Mouse (Mus musculus) MEL (cell line): ENCODE results near the gene Gm49361. TPM values are rescaled to one million over a fixed set of nuclear protein-coding genes. Genes with fewer than 3 reads are reported as not detected.

Experiments used
- DNase-seq: peaks from one replicate; pipeline ENCODE4 v3.0.0; 2011; ENCODE audit warnings: low read depth, low spot score
- H3K27ac ChIP-seq: 2 replicates; pipeline ENCODE4 v1.5.1; 2012; ENCODE audit warnings: low read depth, mild to moderate bottlenecking, control low read depth, low read length, moderate library complexity; ENCODE audit not compliant: control insufficient read depth
- H3K27me3 ChIP-seq, 2 experiments: fragments of 150-350 bp in 1 of 2; sonication (generic) in 1 of 2; 2 replicates each; pipeline ENCODE4 v1.6.1; 2012; ENCODE audit warnings: low read length in 2 of 2, mild to moderate bottlenecking in 2 of 2, improper control_type of control experiment in 1 of 2, moderate library complexity in 1 of 2; ENCODE audit not compliant: insufficient read depth in 2 of 2, control insufficient read depth in 1 of 2
- H3K36me3 ChIP-seq, 2 experiments: 2 replicates each; pipeline ENCODE4 v1.6.1; 2012 to 2014; ENCODE audit warnings: low read length in 2 of 2, improper control_type of control experiment in 1 of 2, inconsistent platforms in 1 of 2, mild to moderate bottlenecking in 1 of 2; ENCODE audit not compliant: insufficient read depth in 2 of 2, control insufficient read depth in 1 of 2
- H3K4me1 ChIP-seq, 2 experiments: fragments of 150-350 bp in 1 of 2; sonication (generic) in 1 of 2; 2 replicates each; pipeline ENCODE4 v1.6.1; 2012; ENCODE audit warnings: low read length in 2 of 2, improper control_type of control experiment in 1 of 2, mild to moderate bottlenecking in 1 of 2; ENCODE audit not compliant: insufficient read depth in 2 of 2, control insufficient read depth in 1 of 2
- H3K4me3 ChIP-seq, 2 experiments: fragments of 150-350 bp in 1 of 2; sonication (generic) in 1 of 2; 2 replicates each; pipeline ENCODE4 v1.5.1; 2012; ENCODE audit warnings: low read depth in 2 of 2, low read length in 2 of 2, mild to moderate bottlenecking in 2 of 2, moderate library complexity in 2 of 2, control low read depth in 1 of 2, improper control_type of control experiment in 1 of 2; ENCODE audit not compliant: control insufficient read depth in 1 of 2, insufficient read depth in 1 of 2
- H3K79me2 ChIP-seq: 2 replicates; pipeline ENCODE4 v1.6.1; 2012; ENCODE audit warnings: mild to moderate bottlenecking, low read length, moderate library complexity; ENCODE audit not compliant: control insufficient read depth, poor library complexity, insufficient read depth
- H3K9ac ChIP-seq: 2 replicates; pipeline ENCODE4 v1.6.1; 2012; ENCODE audit warnings: low read depth, mild to moderate bottlenecking, control low read depth, low read length, moderate library complexity; ENCODE audit not compliant: control insufficient read depth, poor library complexity, severe bottlenecking
- H3K9me3 ChIP-seq: fragments of 150-350 bp; sonication (generic); replicated peaks from 2 replicates; pipeline ENCODE4 v1.6.1; 2012; ENCODE audit warnings: mild to moderate bottlenecking, low read length, improper control_type of control experiment, moderate library complexity; ENCODE audit not compliant: insufficient read depth
- BHLHE40 ChIP-seq: IDR thresholded peaks from 2 replicates; pipeline ENCODE4 v1.6.1; 2012; ENCODE audit warnings: low read depth, mild to moderate bottlenecking, inconsistent platforms, low read length, improper control_type of control experiment, borderline replicate concordance
- CHD1 ChIP-seq: IDR thresholded peaks from 2 replicates; pipeline ENCODE4 v1.6.1; 2012; ENCODE audit warnings: low read depth, mild to moderate bottlenecking, inconsistent platforms, low read length, improper control_type of control experiment
- CHD2 ChIP-seq: IDR thresholded peaks from 2 replicates; pipeline ENCODE4 v1.6.1; 2011; ENCODE audit warnings: low read length, improper control_type of control experiment
- CTCF ChIP-seq, 3 experiments: IDR thresholded peaks in 2 of 3; conservative IDR thresholded peaks in 1 of 3; 2 replicates each; pipeline ENCODE4 v1.5.1; 2011 to 2012; ENCODE audit warnings: low read length in 3 of 3, low read depth in 2 of 3, mild to moderate bottlenecking in 2 of 3, improper control_type of control experiment in 1 of 3, inconsistent platforms in 1 of 3, mixed read lengths in 1 of 3, moderate library complexity in 1 of 3; ENCODE audit not compliant: control insufficient read depth in 1 of 3, insufficient read depth in 1 of 3, poor library complexity in 1 of 3, severe bottlenecking in 1 of 3
- E2F4 ChIP-seq: IDR thresholded peaks from 2 replicates; pipeline ENCODE4 v1.6.1; 2011; ENCODE audit warnings: low read depth, low read length, improper control_type of control experiment, borderline replicate concordance
- ELF1 ChIP-seq: IDR thresholded peaks from 2 replicates; pipeline ENCODE4 v1.6.1; 2014; ENCODE audit warnings: low read depth, mild to moderate bottlenecking, inconsistent platforms, low read length, improper control_type of control experiment, moderate library complexity
- EP300 ChIP-seq, 2 experiments: IDR thresholded peaks; 2 replicates each; pipeline ENCODE4 v1.6.1; 2011; ENCODE audit warnings: improper control_type of control experiment in 2 of 2, low read length in 2 of 2, low read depth in 1 of 2, mild to moderate bottlenecking in 1 of 2
- ETS1 ChIP-seq: IDR thresholded peaks from 2 replicates; pipeline ENCODE4 v1.6.1; 2012; ENCODE audit warnings: low read depth, mild to moderate bottlenecking, inconsistent platforms, low read length, improper control_type of control experiment, moderate library complexity
- GATA1 ChIP-seq: IDR thresholded peaks from 2 replicates; pipeline ENCODE4 v1.6.1; 2011; ENCODE audit warnings: low read depth, low read length, improper control_type of control experiment
- HCFC1 ChIP-seq: IDR thresholded peaks from 2 replicates; pipeline ENCODE4 v1.6.1; 2012; ENCODE audit warnings: low read depth, mild to moderate bottlenecking, inconsistent platforms, low read length, improper control_type of control experiment, moderate library complexity
- KAT2A ChIP-seq: conservative IDR thresholded peaks from 2 replicates; pipeline ENCODE4 v1.6.1; 2012; ENCODE audit warnings: low read depth, low read length, improper control_type of control experiment, inconsistent platforms
- MAFK ChIP-seq: IDR thresholded peaks from 2 replicates; pipeline ENCODE4 v1.6.1; 2011; ENCODE audit warnings: low read depth, mild to moderate bottlenecking, low read length, improper control_type of control experiment, borderline replicate concordance
- MAZ ChIP-seq: IDR thresholded peaks from 2 replicates; pipeline ENCODE4 v1.6.1; 2012; ENCODE audit warnings: low read depth, mild to moderate bottlenecking, inconsistent platforms, low read length, improper control_type of control experiment
- MEF2A ChIP-seq: IDR thresholded peaks from 2 replicates; pipeline ENCODE4 v1.6.1; 2014; ENCODE audit warnings: low read depth, mild to moderate bottlenecking, inconsistent platforms, low read length, improper control_type of control experiment; ENCODE audit not compliant: poor library complexity, insufficient replicate concordance, severe bottlenecking; ENCODE audit errors: extremely low read depth
- MXI1 ChIP-seq: IDR thresholded peaks from 2 replicates; pipeline ENCODE4 v1.6.1; 2011; ENCODE audit warnings: mild to moderate bottlenecking, low read depth, low read length, improper control_type of control experiment
- MYB ChIP-seq: IDR thresholded peaks from 2 replicates; pipeline ENCODE4 v1.6.1; 2011; ENCODE audit warnings: mild to moderate bottlenecking, low read depth, low read length, improper control_type of control experiment
- MYC ChIP-seq: IDR thresholded peaks from 2 replicates; pipeline ENCODE4 v1.6.1; 2011; ENCODE audit warnings: low read depth, mild to moderate bottlenecking, low read length, improper control_type of control experiment, moderate library complexity
- NELFE ChIP-seq: IDR thresholded peaks from 2 replicates; pipeline ENCODE4 v1.6.1; 2011; ENCODE audit warnings: low read depth, low read length, improper control_type of control experiment
- POLR2A ChIP-seq, 2 experiments: IDR thresholded peaks; 2 replicates each; pipeline ENCODE4 v1.6.1; 2011 to 2012; ENCODE audit warnings: low read length in 2 of 2, mild to moderate bottlenecking in 2 of 2, control low read depth in 1 of 2, improper control_type of control experiment in 1 of 2, low read depth in 1 of 2, moderate library complexity in 1 of 2; ENCODE audit not compliant: control insufficient read depth in 1 of 2, insufficient read depth in 1 of 2, poor library complexity in 1 of 2
- POLR2AphosphoS2 ChIP-seq: IDR thresholded peaks from 2 replicates; pipeline ENCODE4 v1.6.1; 2011; ENCODE audit warnings: low read length, improper control_type of control experiment
- POLR2AphosphoS5 ChIP-seq: IDR thresholded peaks from 2 replicates; pipeline ENCODE4 v1.6.1; 2012; ENCODE audit warnings: low read depth, borderline replicate concordance, mild to moderate bottlenecking, inconsistent platforms, low read length, moderate library complexity, mixed read lengths
- RAD21 ChIP-seq: IDR thresholded peaks from 2 replicates; pipeline ENCODE4 v1.6.1; 2011; ENCODE audit warnings: mild to moderate bottlenecking, low read depth, low read length, improper control_type of control experiment
- RCOR1 ChIP-seq: IDR thresholded peaks from 2 replicates; pipeline ENCODE4 v1.6.1; 2012; ENCODE audit warnings: low read depth, mild to moderate bottlenecking, inconsistent platforms, low read length, improper control_type of control experiment
- SIN3A ChIP-seq: IDR thresholded peaks from 2 replicates; pipeline ENCODE4 v1.6.1; 2012; ENCODE audit warnings: low read length, improper control_type of control experiment, inconsistent platforms
- SMC3 ChIP-seq: IDR thresholded peaks from 2 replicates; pipeline ENCODE4 v1.6.1; 2011; ENCODE audit warnings: low read depth, low read length, improper control_type of control experiment
- TAL1 ChIP-seq: IDR thresholded peaks from 2 replicates; pipeline ENCODE4 v1.6.1; 2012; ENCODE audit warnings: mild to moderate bottlenecking, inconsistent platforms, low read length, moderate library complexity, mixed read lengths
- TBP ChIP-seq: IDR thresholded peaks from 2 replicates; pipeline ENCODE4 v1.8.0; 2011; ENCODE audit warnings: low read depth, low read length, improper control_type of control experiment
- TCF12 ChIP-seq: IDR thresholded peaks from 2 replicates; pipeline ENCODE4 v1.6.1; 2014; ENCODE audit warnings: low read depth, mild to moderate bottlenecking, inconsistent platforms, low read length, improper control_type of control experiment, moderate library complexity
- UBTF ChIP-seq: IDR thresholded peaks from 2 replicates; pipeline ENCODE4 v1.6.1; 2012; ENCODE audit warnings: low read depth, mild to moderate bottlenecking, inconsistent platforms, low read length, improper control_type of control experiment, moderate library complexity, borderline replicate concordance; ENCODE audit not compliant: insufficient read depth
- USF2 ChIP-seq, 2 experiments: IDR thresholded peaks; 2 replicates each; pipeline ENCODE4 v1.6.1; 2011 to 2012; ENCODE audit warnings: improper control_type of control experiment in 2 of 2, low read length in 2 of 2, borderline replicate concordance in 1 of 2, inconsistent platforms in 1 of 2, low read depth in 1 of 2, mild to moderate bottlenecking in 1 of 2; ENCODE audit not compliant: insufficient read depth in 1 of 2
- ZC3H11A ChIP-seq: IDR thresholded peaks from 2 replicates; pipeline ENCODE4 v1.6.1; 2012; ENCODE audit warnings: low read depth, mild to moderate bottlenecking, inconsistent platforms, low read length, improper control_type of control experiment
- ZKSCAN1 ChIP-seq: IDR thresholded peaks from 2 replicates; pipeline ENCODE4 v1.6.1; 2012; ENCODE audit warnings: low read depth, mild to moderate bottlenecking, inconsistent platforms, low read length, improper control_type of control experiment, moderate library complexity
- ZMIZ1 ChIP-seq: IDR thresholded peaks from 2 replicates; pipeline ENCODE4 v1.6.1; 2012; ENCODE audit warnings: low read depth, mild to moderate bottlenecking, inconsistent platforms, low read length, improper control_type of control experiment, moderate library complexity
- ZNF384 ChIP-seq: IDR thresholded peaks from 2 replicates; pipeline ENCODE4 v1.6.1; 2012; ENCODE audit warnings: low read depth, mild to moderate bottlenecking, inconsistent platforms, low read length, improper control_type of control experiment
- polyA plus RNA-seq, 2 experiments: library from polyadenylated mRNA; stranded (reverse) in 1 of 2; unstranded in 1 of 2; fragments of >175 nt in 1 of 2; fragments of >200 nt in 1 of 2; gene quantifications; 2 replicates each; pipeline versions ENCODE4 v1.2.1 to v1.2.4; 2012; ENCODE audit warnings: low replicate concordance in 2 of 2, low read depth in 1 of 2; ENCODE audit not compliant: insufficient read length in 2 of 2, insufficient read depth in 1 of 2, missing spikeins in 1 of 2
- total RNA-seq: library from RNA; depleted of rRNA; stranded (reverse); fragments of 300-350 nt; gene quantifications from 2 replicates; pipeline ENCODE4 v1.2.3, GENCODE M21; 2012

Gm49361 gene
- total and polyA plus RNA-seq, 3 experiments, result not detected

- Histone ChIP-seq H3K9me3 (no peaks in the 10 kb centered on the region), H3K9ac (no peak within 1 kb of the TSS), H3K27ac (no peak within 1 kb of the TSS), H3K79me2 (no peaks in the 10 kb centered on the region), H3K4me1 (peaks cover 5 to 6% of the 10 kb centered on the region in 2 experiments), H3K4me3 (no peak within 1 kb of the TSS), H3K27me3 (no peaks in the 10 kb centered on the region; a peak in 1 of 4 replicates), H3K36me3 (peaks cover 0 to 7% of the 10 kb centered on the region in 2 experiments; a peak in 2 of 4 replicates)
- TF ChIP-seq NELFE (no peak), TAL1 (no peak), MYB (no peak), MXI1 (no peak), RAD21 (no peak), MAFK (no peak), MYC (no peak), TBP (no peak), POLR2A (IDR thresholded peaks at IDR 0.05; ENCODE audit: control insufficient read depth in 1 of 2, insufficient read depth in 1 of 2, low read depth in 1 of 2, low read length in 2 of 2, poor library complexity in 1 of 2) (no peak), ZMIZ1 (no peak), ETS1 (no peak), BHLHE40 (no peak), CTCF (IDR thresholded peaks at IDR 0.05 in 2 of 3, conservative IDR thresholded peaks at IDR 0.05 in 1 of 3; ENCODE audit: control insufficient read depth in 1 of 3, insufficient read depth in 1 of 3, low read depth in 2 of 3, low read length in 3 of 3, poor library complexity in 1 of 3, severe bottlenecking in 1 of 3) (no peak), MEF2A (no peak), ZC3H11A (no peak), SMC3 (no peak), UBTF (no peak), USF2 (IDR thresholded peaks at IDR 0.05; ENCODE audit: borderline replicate concordance in 1 of 2, insufficient read depth in 1 of 2, low read depth in 1 of 2, low read length in 2 of 2) (no peak), CHD1 (no peak)
- DNase-seq, result no peak
Observed at GRCm38 (mm10) chr14:57758237-57758636, 12.3 kb upstream of the Gm49361 start, which contains the start of gene Lats2. Gene Lats2, minus strand, starts transcription at chr14:57758388.

- Histone ChIP-seq H3K9me3 (no peaks in the 10 kb centered on the region), H3K4me1 (peaks cover 7 to 14% of the 10 kb centered on the region in 2 experiments), H3K4me3 (no peak overlapping the region), H3K79me2 (no peaks in the 10 kb centered on the region), H3K36me3 (peaks cover 0 to 16% of the 10 kb centered on the region in 2 experiments; a peak in 2 of 4 replicates), H3K9ac (no peak overlapping the region), H3K27ac (no peak overlapping the region), H3K27me3 (no peaks in the 10 kb centered on the region; a peak in 1 of 4 replicates)
- DNase-seq, result no peak
- TF ChIP-seq GATA1, result no peak
- no peak for TF ChIP-seq SIN3A
- no peak for TF ChIP-seq ZNF384
- no peak for TF ChIP-seq KAT2A
- no peak for TF ChIP-seq E2F4
- TF ChIP-seq ELF1, result no peak
- no peak for TF ChIP-seq CHD1
- no peak for TF ChIP-seq ZC3H11A
- no peak for TF ChIP-seq POLR2AphosphoS2
- TF ChIP-seq RAD21, result no peak
- TF ChIP-seq ZKSCAN1, result no peak
- no peak for TF ChIP-seq RCOR1
- TF ChIP-seq HCFC1, result no peak
- TF ChIP-seq MAZ, result no peak
- no peak for TF ChIP-seq POLR2AphosphoS5
- TF ChIP-seq TCF12, result no peak
- TF ChIP-seq CHD2, result no peak
- TF ChIP-seq EP300 (IDR thresholded peaks at IDR 0.05; ENCODE audit: low read depth in 1 of 2, low read length in 2 of 2), result no peak
Observed at GRCm38 (mm10) chr14:57756094-57756493, 10.2 kb upstream of the Gm49361 start.
